Mouse (Mus musculus): ENCODE measurements at regions not wholly inside any gene's neighbourhood (a gene's known extent, or its start where the extent isn't known, plus 50 kb on each side); places are given as distances from the start of the nearest gene placed in this dataset.
A peak's percentile ranks its signal among the peaks of the same experiment; 100 is the strongest.

DNA sequence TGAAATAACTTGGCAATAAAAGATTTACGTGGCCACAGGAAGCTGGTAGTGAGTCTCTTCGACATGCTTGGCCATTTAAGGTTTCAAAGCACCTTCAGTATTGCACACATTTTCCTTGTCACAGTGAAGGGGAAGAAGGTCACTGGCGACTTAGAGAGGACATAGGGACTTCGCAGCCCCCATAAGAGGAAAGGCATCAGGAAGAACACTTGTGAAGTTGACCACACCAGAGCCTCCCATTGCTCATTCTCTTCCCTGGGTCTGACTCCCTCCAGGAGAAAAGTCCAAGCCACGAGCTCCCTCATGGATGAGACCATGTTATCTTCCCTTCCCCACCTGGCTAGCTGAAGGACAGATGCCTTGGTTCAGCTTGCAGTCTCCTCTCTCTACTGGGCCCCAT is 77.4 kb upstream of the Synm start:
- H3K27ac ChIP-seq (ENCODE audit: poor library complexity, severe bottlenecking) = no peak overlapping the region
- WGBS = 79% methylated on average over 5 of the region's 5 CpGs
- ATAC-seq (ENCODE audit: insufficient number of reproducible peaks, low FRiP score) = no peak
- no peak overlapping the region for H3K9ac ChIP-seq
- H3K4me3 ChIP-seq = no peak overlapping the region
- no peaks in the 10 kb centered on the region for H3K36me3 ChIP-seq
- no peak overlapping the region for H3K4me2 ChIP-seq
- peaks cover 8% of the 10 kb centered on the region for H3K9me3 ChIP-seq (replicated peaks)
- no peaks in the 10 kb centered on the region for H3K27me3 ChIP-seq (replicated peaks)
- H3K4me1 ChIP-seq (replicated peaks) = peaks cover 11% of the 10 kb centered on the region

DNA sequence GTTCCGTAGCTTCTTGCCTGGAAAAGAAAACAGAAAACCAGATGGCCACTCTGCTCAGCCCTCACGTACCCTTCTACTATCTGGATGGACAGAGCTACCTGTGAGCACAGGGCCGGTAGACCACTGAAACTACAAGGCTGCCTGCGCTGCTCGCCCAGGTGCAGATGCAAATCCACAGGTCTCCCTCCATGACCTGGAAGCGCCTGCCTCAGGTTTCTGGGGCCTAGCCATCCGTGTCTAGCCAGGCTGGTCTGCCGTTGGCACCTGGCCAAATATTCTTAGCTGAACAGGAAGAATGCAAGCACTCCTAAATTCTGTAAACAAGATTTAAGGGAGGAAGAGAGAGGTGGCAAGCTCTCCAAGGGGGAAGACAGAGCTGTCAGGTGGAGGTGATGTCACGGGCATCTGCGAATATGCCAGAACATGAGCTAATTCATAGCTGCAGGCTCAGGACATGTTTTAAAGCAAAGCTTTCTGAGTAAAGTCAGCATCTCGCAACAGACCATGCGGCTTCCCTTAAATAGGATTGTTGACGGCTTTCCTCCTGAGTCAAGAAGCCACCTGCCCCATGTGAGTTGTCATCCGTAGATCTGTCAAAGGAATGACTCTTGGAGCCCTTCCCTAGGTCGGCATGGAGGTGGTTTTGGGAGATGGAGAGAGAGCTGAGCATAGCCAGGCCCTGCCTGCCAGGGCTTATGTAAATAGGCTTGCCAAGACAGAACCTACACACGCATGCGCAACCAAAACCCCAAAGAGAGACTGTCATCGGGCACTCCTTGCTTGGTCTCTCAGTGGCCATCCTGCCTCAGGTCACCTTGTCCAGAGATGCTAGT is 76.8 kb upstream of the Synm start:
- H3K36me3 ChIP-seq = no peaks in the 10 kb centered on the region
- 0 out of 2 replicates have a peak overlapping the region, but pooled peaks have one; percentile 21 for H3K9ac ChIP-seq
- WGBS = 72% methylated on average over 18 of the region's 18 CpGs
- no peak for ATAC-seq (ENCODE audit: insufficient number of reproducible peaks, low FRiP score)
- H3K4me1 ChIP-seq (replicated peaks) = peaks cover 11% of the 10 kb centered on the region
- H3K27me3 ChIP-seq (replicated peaks) = no peaks in the 10 kb centered on the region
- no peak overlapping the region for H3K27ac ChIP-seq (ENCODE audit: poor library complexity, severe bottlenecking)
- peaks cover 8% of the 10 kb centered on the region for H3K9me3 ChIP-seq (replicated peaks)
- H3K4me3 ChIP-seq = no peak overlapping the region
- H3K4me2 ChIP-seq = no peak overlapping the region

DNA sequence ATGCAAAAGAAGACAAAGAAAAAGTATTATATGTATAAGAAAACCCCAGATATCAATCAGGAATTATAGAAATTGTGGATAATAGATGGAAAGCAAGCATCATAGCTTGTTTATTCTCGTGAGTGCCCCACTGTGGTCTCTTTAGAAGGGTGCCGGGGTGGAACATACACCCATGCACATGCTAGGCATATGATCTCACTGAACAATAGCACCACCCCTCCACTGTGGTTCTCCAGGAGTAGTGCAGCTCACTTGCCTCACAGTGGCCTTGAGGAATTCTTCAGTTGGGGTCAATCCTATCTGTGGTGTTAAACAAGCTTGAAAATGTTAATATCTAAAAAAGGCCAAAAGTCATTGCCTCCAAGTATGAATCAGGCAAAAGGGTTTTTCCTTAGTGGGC is 72.2 kb upstream of the Synm start:
- H3K4me1 ChIP-seq (replicated peaks) = peaks cover 22% of the 10 kb centered on the region
- peaks cover 8% of the 10 kb centered on the region for H3K9me3 ChIP-seq (replicated peaks)
- 70% methylated on average over 2 of the region's 2 CpGs for WGBS
- H3K27ac ChIP-seq (ENCODE audit: poor library complexity, severe bottlenecking) = no peak overlapping the region
- ATAC-seq (ENCODE audit: insufficient number of reproducible peaks, low FRiP score) = no peak
- H3K4me2 ChIP-seq = no peak overlapping the region
- H3K36me3 ChIP-seq = no peaks in the 10 kb centered on the region
- H3K4me3 ChIP-seq = no peak overlapping the region
- no peak overlapping the region for H3K9ac ChIP-seq
- no peaks in the 10 kb centered on the region; the same call in 1 of the 2 replicates for H3K27me3 ChIP-seq (replicated peaks)

- WGBS = 53% methylated on average over 12 of the region's 12 CpGs
Measured at GRCm38 (mm10) chr7:67827386-67827785, 67.8 kb upstream of the Synm start.

DNA sequence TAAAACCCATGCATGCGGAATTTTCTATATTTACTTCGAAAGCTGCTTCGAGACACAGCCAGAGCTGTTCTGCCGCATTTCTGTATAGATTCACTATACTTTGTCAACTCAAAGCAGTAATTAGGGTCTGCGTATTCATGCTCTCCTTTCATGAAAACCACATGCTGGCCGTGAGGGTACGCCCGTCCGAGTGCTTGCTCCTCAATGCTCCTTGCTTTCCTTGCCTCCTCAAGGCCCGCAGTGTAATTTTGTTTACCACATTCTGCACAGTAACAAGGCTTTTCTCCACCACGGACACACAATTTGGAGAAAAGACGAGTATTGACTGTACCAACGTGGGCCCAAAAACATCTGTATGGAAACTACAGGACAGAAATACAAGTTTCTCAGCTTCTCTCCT is 67.4 kb upstream of the Synm start:
- Histone ChIP-seq H3K9me3 (replicated peaks) (no peaks in the 10 kb centered on the region), H3K4me2 (no peak overlapping the region), H3K27me3 (replicated peaks) (no peaks in the 10 kb centered on the region; the same call in 1 of the 2 replicates), H3K9ac (no peak overlapping the region), H3K36me3 (no peaks in the 10 kb centered on the region), H3K4me1 (replicated peaks) (peaks cover 13% of the 10 kb centered on the region; the same call in 1 of the 2 replicates), H3K27ac (ENCODE audit: poor library complexity, severe bottlenecking) (no peak overlapping the region), H3K4me3 (no peak overlapping the region)
- WGBS = 88% methylated on average over 13 of the region's 13 CpGs
- ATAC-seq (ENCODE audit: insufficient number of reproducible peaks, low FRiP score) = no peak

More at GRCm38 (mm10) chr7:67827386-67827785, 67.8 kb upstream of the Synm start:
- H3K4me2 ChIP-seq = no peak overlapping the region
- peaks cover 13% of the 10 kb centered on the region; the same call in 1 of the 2 replicates for H3K4me1 ChIP-seq (replicated peaks)
- H3K27me3 ChIP-seq (replicated peaks) = no peaks in the 10 kb centered on the region; the same call in 1 of the 2 replicates
- no peak overlapping the region for H3K4me3 ChIP-seq
- no peak for ATAC-seq (ENCODE audit: insufficient number of reproducible peaks, low FRiP score)
- H3K36me3 ChIP-seq = no peaks in the 10 kb centered on the region
- H3K27ac ChIP-seq (ENCODE audit: poor library complexity, severe bottlenecking) = no peak overlapping the region
- H3K9me3 ChIP-seq (replicated peaks) = no peaks in the 10 kb centered on the region
- no peak overlapping the region for H3K9ac ChIP-seq

DNA sequence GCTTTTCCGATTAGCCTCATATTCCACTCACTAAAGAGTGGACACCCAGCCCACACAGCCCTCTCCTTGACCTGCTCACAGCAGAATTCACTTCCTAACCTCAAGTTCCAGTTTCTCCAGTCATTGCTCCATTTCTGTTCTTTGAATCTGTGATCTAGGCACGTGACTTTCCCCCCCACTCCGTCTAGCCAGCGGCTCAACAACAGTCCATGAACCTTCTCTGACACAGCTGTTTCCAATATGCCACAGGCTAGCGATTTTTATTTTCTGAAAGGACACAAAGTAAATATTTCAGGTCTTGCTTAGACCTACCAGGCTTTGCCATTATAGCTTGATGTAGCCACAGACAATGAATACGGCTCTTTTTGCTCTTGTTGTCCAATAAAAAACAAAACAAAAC is 66.8 kb upstream of the Synm start:
- no peak overlapping the region for H3K27ac ChIP-seq (ENCODE audit: poor library complexity, severe bottlenecking)
- WGBS = 84% methylated on average over 6 of the region's 6 CpGs
- no peaks in the 10 kb centered on the region for H3K36me3 ChIP-seq
- H3K9me3 ChIP-seq (replicated peaks) = no peaks in the 10 kb centered on the region
- H3K27me3 ChIP-seq (replicated peaks) = no peaks in the 10 kb centered on the region; the same call in 1 of the 2 replicates
- H3K9ac ChIP-seq = no peak overlapping the region
- H3K4me2 ChIP-seq = no peak overlapping the region
- peaks cover 13% of the 10 kb centered on the region; the same call in 1 of the 2 replicates for H3K4me1 ChIP-seq (replicated peaks)
- no peak for ATAC-seq (ENCODE audit: insufficient number of reproducible peaks, low FRiP score)
- H3K4me3 ChIP-seq = no peak overlapping the region

GRCm38 (mm10) chr7:67825636-67826280 is 66.2 kb upstream of the Synm start:
- peaks cover 13% of the 10 kb centered on the region; the same call in 1 of the 2 replicates for H3K4me1 ChIP-seq (replicated peaks)
- 75% methylated on average over 7 of the region's 7 CpGs for WGBS
- ATAC-seq (ENCODE audit: insufficient number of reproducible peaks, low FRiP score) = no peak
- no peak overlapping the region for H3K27ac ChIP-seq (ENCODE audit: poor library complexity, severe bottlenecking)
- no peaks in the 10 kb centered on the region; the same call in 1 of the 2 replicates for H3K27me3 ChIP-seq (replicated peaks)
- no peaks in the 10 kb centered on the region for H3K9me3 ChIP-seq (replicated peaks)
- H3K36me3 ChIP-seq = no peaks in the 10 kb centered on the region
- no peak overlapping the region for H3K9ac ChIP-seq
- H3K4me2 ChIP-seq = no peak overlapping the region
- no peak overlapping the region for H3K4me3 ChIP-seq

- H3K9me3 ChIP-seq (replicated peaks) = no peaks in the 10 kb centered on the region
- no peaks in the 10 kb centered on the region; the same call in 1 of the 2 replicates for H3K27me3 ChIP-seq (replicated peaks)
- no peak overlapping the region for H3K4me3 ChIP-seq
- 34% methylated on average over 8 of the region's 8 CpGs for WGBS
- H3K4me2 ChIP-seq = no peak overlapping the region
- H3K36me3 ChIP-seq = no peaks in the 10 kb centered on the region
- peaks cover 6% of the 10 kb centered on the region; the same call in 1 of the 2 replicates for H3K4me1 ChIP-seq (replicated peaks)
- no peak overlapping the region for H3K27ac ChIP-seq (ENCODE audit: poor library complexity, severe bottlenecking)
- H3K9ac ChIP-seq = no peak overlapping the region
- ATAC-seq (ENCODE audit: insufficient number of reproducible peaks, low FRiP score) = no peak
Measured at GRCm38 (mm10) chr7:67823943-67824645, 64.6 kb upstream of the Synm start.

GRCm38 (mm10) chr7:67819551-67819950 is 60.0 kb upstream of the Synm start:
- no peak overlapping the region for H3K27ac ChIP-seq (ENCODE audit: poor library complexity, severe bottlenecking)
- 89% methylated on average over 5 of the region's 5 CpGs for WGBS
- no peaks in the 10 kb centered on the region for H3K9me3 ChIP-seq (replicated peaks)
- no peaks in the 10 kb centered on the region for H3K27me3 ChIP-seq (replicated peaks)
- no peak overlapping the region for H3K4me3 ChIP-seq
- no peaks in the 10 kb centered on the region for H3K36me3 ChIP-seq
- no peak overlapping the region for H3K9ac ChIP-seq
- 0 out of 2 replicates have a peak, but pooled peaks cover 2% of the 10 kb centered on the region for H3K4me1 ChIP-seq (replicated peaks)
- no peak for ATAC-seq (ENCODE audit: insufficient number of reproducible peaks, low FRiP score)
- no peak overlapping the region for H3K4me2 ChIP-seq

DNA sequence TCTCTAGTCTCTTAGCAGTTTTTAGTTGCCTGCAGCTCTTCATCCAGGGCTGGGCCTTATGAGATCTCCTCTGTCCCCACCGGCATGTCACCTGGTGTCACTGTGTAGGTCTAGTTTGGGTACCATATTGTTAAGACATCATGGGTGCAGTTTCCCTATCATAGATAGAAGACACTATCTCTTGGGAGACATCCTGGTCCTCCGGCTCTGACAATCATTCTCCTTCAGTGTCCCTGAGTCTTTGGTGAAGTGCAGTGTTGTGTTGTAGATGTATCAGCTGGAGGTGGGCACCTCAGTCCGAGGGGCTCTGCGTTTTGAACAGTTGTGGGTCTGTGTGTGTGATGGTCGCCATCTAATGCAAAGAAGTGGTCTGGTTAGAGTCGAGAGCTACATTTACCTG is 58.0 kb upstream of the Synm start:
- no peak overlapping the region for H3K9ac ChIP-seq
- ATAC-seq (ENCODE audit: insufficient number of reproducible peaks, low FRiP score) = no peak
- H3K27me3 ChIP-seq (replicated peaks) = no peaks in the 10 kb centered on the region
- no peak overlapping the region for H3K4me3 ChIP-seq
- H3K4me1 ChIP-seq (replicated peaks) = no peaks in the 10 kb centered on the region
- no peaks in the 10 kb centered on the region for H3K36me3 ChIP-seq
- H3K9me3 ChIP-seq (replicated peaks) = 0 out of 2 replicates have a peak, but pooled peaks cover 2% of the 10 kb centered on the region
- H3K4me2 ChIP-seq = no peak overlapping the region
- WGBS = 88% methylated on average over 6 of the region's 6 CpGs
- no peak overlapping the region for H3K27ac ChIP-seq (ENCODE audit: poor library complexity, severe bottlenecking)

DNA sequence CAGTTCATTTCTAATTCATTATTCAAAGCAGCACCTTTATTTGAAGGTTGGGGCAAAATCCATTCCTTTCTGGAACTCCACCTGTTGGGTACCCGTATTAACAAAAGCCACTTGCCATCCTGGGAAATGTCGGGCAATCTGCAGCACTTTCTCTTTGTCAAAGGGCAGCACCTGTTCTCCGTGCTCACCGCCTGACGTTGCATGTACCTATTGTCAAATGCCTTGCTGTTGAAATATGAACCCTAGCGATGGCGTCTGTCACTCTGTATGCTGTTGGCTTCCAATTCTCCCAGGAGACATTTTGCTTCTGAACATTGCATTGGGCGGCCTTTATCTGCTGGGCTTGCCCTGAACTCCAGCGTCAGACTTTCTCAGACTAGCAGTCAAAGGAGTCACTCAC is 55.3 kb upstream of the Synm start:
- Histone ChIP-seq H3K4me3 (no peak overlapping the region), H3K4me2 (no peak overlapping the region), H3K9me3 (replicated peaks) (0 out of 2 replicates have a peak, but pooled peaks cover 2% of the 10 kb centered on the region), H3K36me3 (no peaks in the 10 kb centered on the region), H3K27ac (ENCODE audit: poor library complexity, severe bottlenecking) (no peak overlapping the region), H3K4me1 (replicated peaks) (no peaks in the 10 kb centered on the region), H3K9ac (no peak overlapping the region; the same call in 1 of the 2 replicates), H3K27me3 (replicated peaks) (no peaks in the 10 kb centered on the region)
- WGBS = 63% methylated on average over 9 of the region's 9 CpGs
- no peak for ATAC-seq (ENCODE audit: insufficient number of reproducible peaks, low FRiP score)
